Mouse (Mus musculus): ENCODE results near the gene Synj2. TPM values are rescaled to one million over a fixed set of nuclear protein-coding genes. Genes with fewer than 3 reads are reported as not detected.

The Synj2 gene
- total RNA-seq, 2 experiments from 2014 or later, result 28.2 to 34.1 TPM

Other genes with a start within 250 kb of the Synj2 start
- gene Snx9, start 100.0 kb upstream of the Synj2 start, total RNA-seq (2021), result 10 to 100 TPM; 37.7 to 41.0 TPM
- 1 to 10 TPM; 5.7 to 9.3 TPM for gene Serac1, start 138.5 kb downstream of the Synj2 start, total RNA-seq (2021)
- gene Gtf2h5, start 138.5 kb downstream of the Synj2 start, total RNA-seq (2021), result 10 to 100 TPM; 84.6 to 92.8 TPM
- gene Tulp4, start 165.2 kb downstream of the Synj2 start, total RNA-seq (2021), result 100 to 1,000 TPM; 135 to 136 TPM